Mouse (Mus musculus) small intestine, adult 2 months (tissue): ENCODE data around the gene F2. TPM values are rescaled to one million over a fixed set of nuclear protein-coding genes. Genes with fewer than 3 reads are reported as not detected.

Source experiments
- H3K27ac ChIP-seq: fragments of 200-500 bp; 2 replicates; pipeline ENCODE4 v1.5.1; 2012; ENCODE audit warnings: low read depth, low read length, control low read depth, inconsistent platforms; ENCODE audit not compliant: insufficient read depth
- H3K27me3 ChIP-seq: fragments of 200-500 bp; 2 replicates; pipeline ENCODE4 v1.6.1; 2012; ENCODE audit warnings: mild to moderate bottlenecking, moderate library complexity, low read length, inconsistent platforms; ENCODE audit not compliant: control insufficient read depth, insufficient read depth
- H3K36me3 ChIP-seq: fragments of 200-500 bp; 2 replicates; pipeline ENCODE4 v1.6.1; 2012; ENCODE audit warnings: mild to moderate bottlenecking, low read length, control low read depth, inconsistent platforms; ENCODE audit not compliant: control insufficient read depth, insufficient read depth
- H3K4me1 ChIP-seq: fragments of 200-500 bp; 2 replicates; pipeline ENCODE4 v1.6.1; 2012; ENCODE audit warnings: low read length, inconsistent platforms, mixed read lengths; ENCODE audit not compliant: control insufficient read depth, insufficient read depth, insufficient read length
- H3K4me3 ChIP-seq: fragments of 200-500 bp; 2 replicates; pipeline ENCODE4 v1.5.1; 2012; ENCODE audit warnings: low read depth, mild to moderate bottlenecking, control low read depth, inconsistent platforms, low read length, moderate library complexity
- CTCF ChIP-seq: fragments of 200-500 bp; IDR thresholded peaks from 2 replicates; pipeline ENCODE4 v1.5.1; 2012; ENCODE audit warnings: low read depth, mild to moderate bottlenecking, control low read depth, inconsistent platforms, low read length, moderate library complexity, mixed read lengths; ENCODE audit not compliant: insufficient replicate concordance, insufficient read length; ENCODE audit errors: extremely low read depth
- POLR2A ChIP-seq: fragments of 200-500 bp; IDR thresholded peaks from 2 replicates; pipeline ENCODE4 v1.6.1; 2012; ENCODE audit warnings: low read depth, mild to moderate bottlenecking, control low read depth, inconsistent platforms, low read length, moderate library complexity
- WGBS: fragments of 180-500 bp; shearing (Covaris S2); methylation state at CpG from one replicate; pipeline ENCODE4 v1.1.7; 2018; 5-methylcytosine and 5-hydroxymethylcytosine counted together
- polyA plus RNA-seq: library from polyadenylated mRNA; depleted of rRNA; stranded (reverse); fragments of >200 nt; gene quantifications from 2 replicates; pipeline ENCODE4 v1.2.3, GENCODE M21; 2012

F2 gene
- polyA plus RNA-seq, 1 experiment, result 0.20 TPM

GRCm38 (mm10) chr2:91655827-91656226 is 19.6 kb upstream of the F2 start:
- Histone ChIP-seq H3K27ac (0 out of 2 replicates have a peak overlapping the region, but pooled peaks have one; percentile 11), H3K36me3 (peaks cover 59% of the 10 kb centered on the region), H3K4me1 (peaks cover 28% of the 10 kb centered on the region), H3K27me3 (no peaks in the 10 kb centered on the region), H3K4me3 (no peak overlapping the region)
- 53% methylated on average over 6 of the region's 6 CpGs for WGBS
- no peak for TF ChIP-seq POLR2A
- TF ChIP-seq CTCF, result no peak

GRCm38 (mm10) chr2:91655388-91655787 is 19.2 kb upstream of the F2 start:
- Histone ChIP-seq H3K36me3 (peaks cover 58% of the 10 kb centered on the region), H3K27me3 (no peaks in the 10 kb centered on the region), H3K4me3 (no peak overlapping the region), H3K4me1 (peaks cover 28% of the 10 kb centered on the region), H3K27ac (peak overlapping the region; percentile 41)
- no peak for TF ChIP-seq CTCF
- 30% methylated on average over 5 of the region's 5 CpGs for whole genome bisulfite sequencing

GRCm38 (mm10) chr2:91652863-91653262 is 16.6 kb upstream of the F2 start:
- peaks cover 31% of the 10 kb centered on the region for H3K4me1 ChIP-seq
- H3K27me3 ChIP-seq, result no peaks in the 10 kb centered on the region
- no peak overlapping the region for H3K27ac ChIP-seq
- peaks cover 40% of the 10 kb centered on the region for H3K36me3 ChIP-seq
- TF ChIP-seq POLR2A (no peak), CTCF (no peak)
- WGBS, result 73% methylated on average over 6 of the region's 6 CpGs
- H3K4me3 ChIP-seq, result no peak overlapping the region

- Histone ChIP-seq H3K27me3 (no peaks in the 10 kb centered on the region), H3K27ac (no peak overlapping the region), H3K36me3 (peaks cover 39% of the 10 kb centered on the region), H3K4me3 (0 out of 2 replicates have a peak overlapping the region, but pooled peaks have one; percentile 15), H3K4me1 (peaks cover 26% of the 10 kb centered on the region)
- TF ChIP-seq CTCF, result no peak
- no peak for TF ChIP-seq POLR2A
- WGBS, result 66% methylated on average over 14 of the region's 14 CpGs
Measured at GRCm38 (mm10) chr2:91651458-91652258, 15.4 kb upstream of the F2 start.

- H3K27ac ChIP-seq, result peak overlapping the region; percentile 83
- H3K4me1 ChIP-seq, result peaks cover 17% of the 10 kb centered on the region
- WGBS, result 3% methylated on average over 16 of the region's 16 CpGs
- peaks cover 45% of the 10 kb centered on the region for H3K36me3 ChIP-seq
- no peaks in the 10 kb centered on the region for H3K27me3 ChIP-seq
- peak overlapping the region; percentile 78 for H3K4me3 ChIP-seq
- TF ChIP-seq POLR2A (no peak), CTCF (no peak)
Measured at GRCm38 (mm10) chr2:91650360-91650995, 14.3 kb upstream of the F2 start.

- Histone ChIP-seq H3K36me3 (peaks cover 50% of the 10 kb centered on the region), H3K4me1 (peaks cover 11% of the 10 kb centered on the region), H3K4me3 (peak within 1 kb of the TSS; percentile 78), H3K27me3 (no peaks in the 10 kb centered on the region), H3K27ac (peak within 1 kb of the TSS; percentile 83)
- TF ChIP-seq CTCF, result no peak
- peak; percentile 89 for TF ChIP-seq POLR2A
- WGBS, result under 1% methylated on average over 44 of the region's 44 CpGs
Measured at GRCm38 (mm10) chr2:91649553-91650359, 13.5 kb upstream of the F2 start, which contains the start of the genes Zfp408 and Arhgap1. Zfp408 (minus strand) TSS chr2:91649791. Arhgap1 (plus strand) TSS chr2:91649860.
